8 mouse cellular contexts compared by ENCODE assay signal in genomic region chr6:122532883-122533302, GRCm38 (mm10). TPM values are rescaled to one million over a fixed set of nuclear protein-coding genes. Genes with fewer than 3 reads are reported as not detected.
DNase-seq lines count a peak whose midpoint lies in the region; ATAC-seq and TF ChIP-seq lines count a peak whose summit lies in the region.

No protein-coding gene starts in this region.

- intact Hi-C loops in gastrocnemius, postnatal 36 days (cut with DNase I) = no loop called here

- no peak overlapping the region for H3K9ac ChIP-seq in lung, embryonic 16.5 days (ENCODE audit: low read length)

- 2% methylated on average over 4 of the region's 4 CpGs for WGBS in spleen, adult 2 months
- 11% methylated on average over 4 of the region's 4 CpGs for WGBS in lung, embryonic 16.5 days

- peaks cover 4% of the 10 kb centered on the region; the same call in 1 of the 2 replicates for H3K4me1 ChIP-seq in spleen, adult 2 months (ENCODE audit: control insufficient read depth, insufficient read depth, insufficient read length)
- H3K4me1 ChIP-seq in embryonic fibroblast, embryonic 13.5 days (ENCODE audit: control insufficient read depth, insufficient read depth, low read length) = peaks cover 7% of the 10 kb centered on the region; the same call in 1 of the 2 replicates
- peaks cover 5% of the 10 kb centered on the region; the same call in 1 of the 2 replicates for H3K4me1 ChIP-seq in lung, embryonic 16.5 days (replicated peaks; ENCODE audit: control insufficient read depth, insufficient read depth, low read length)

- ATAC-seq in lung, embryonic 16.5 days (ENCODE audit: low read depth) = peak; percentile 60; the same call in 1 of the 2 replicates

- no peak for TF ChIP-seq CTCF in spleen, adult 2 months (IDR thresholded peaks at IDR 0.05; ENCODE audit: extremely low read depth, insufficient read depth, insufficient read length, insufficient replicate concordance)
- no peak for TF ChIP-seq CTCF in embryonic fibroblast, embryonic 13.5 days (IDR thresholded peaks at IDR 0.05; ENCODE audit: borderline replicate concordance, insufficient read depth, low read length)

- H3K4me2 ChIP-seq in lung, embryonic 16.5 days (ENCODE audit: low read depth, low read length) = peak overlapping the region; percentile 39

- H3K4me3 ChIP-seq in spleen, adult 2 months (ENCODE audit: extremely low read depth, insufficient read depth, insufficient read length) = peak overlapping the region; percentile 20; the same call in 1 of the 2 replicates
- no peak overlapping the region for H3K4me3 ChIP-seq in embryonic fibroblast, embryonic 13.5 days (ENCODE audit: insufficient read depth, low read length)
- H3K4me3 ChIP-seq in lung, embryonic 16.5 days (ENCODE audit: low read length) = peak overlapping the region; percentile 6; the same call in 1 of the 2 replicates

- no peak for TF ChIP-seq POLR2A in spleen, adult 2 months (IDR thresholded peaks at IDR 0.05; ENCODE audit: low read depth, low read length)
- no peak for TF ChIP-seq POLR2A in embryonic fibroblast, embryonic 13.5 days (IDR thresholded peaks at IDR 0.05; ENCODE audit: low read depth, low read length)

- H3K36me3 ChIP-seq in spleen, adult 2 months (ENCODE audit: control insufficient read depth, insufficient read depth, low read length) = no peaks in the 10 kb centered on the region
- H3K36me3 ChIP-seq in lung, embryonic 16.5 days (ENCODE audit: control insufficient read depth, insufficient read depth, low read length) = no peaks in the 10 kb centered on the region

- DNase-seq in spleen, adult 2 months (ENCODE audit: low read depth in 1 of 2, low spot score in 2 of 2) = peak; percentile 22 to 28
- no peak for DNase-seq in spleen, postnatal 14 days (ENCODE audit: low spot score in 2 of 2)
- DNase-seq in kidney, adult 18-20 months = peak; percentile 73
- peak; percentile 28 for DNase-seq in retina, postnatal 1 day
- DNase-seq in gastrocnemius, postnatal 36 days = no peak
- no peak for DNase-seq in urinary bladder, postnatal 10 days (ENCODE audit: low spot score)

- no peaks in the 10 kb centered on the region for H3K27me3 ChIP-seq in spleen, adult 2 months (ENCODE audit: control insufficient read depth, insufficient read depth, low read length)
- H3K27me3 ChIP-seq in lung, embryonic 16.5 days (ENCODE audit: control insufficient read depth, insufficient read depth, low read depth, low read length) = no peaks in the 10 kb centered on the region

- H3K27ac ChIP-seq in spleen, adult 2 months (ENCODE audit: insufficient read depth, low read length) = no peak overlapping the region
- 0 out of 2 replicates have a peak overlapping the region, but pooled peaks have one; percentile 23 for H3K27ac ChIP-seq in embryonic fibroblast, embryonic 13.5 days (ENCODE audit: insufficient read depth, low read length)
- no peak overlapping the region for H3K27ac ChIP-seq in lung, embryonic 16.5 days (ENCODE audit: low read length)

- H3K9me3 ChIP-seq in lung, embryonic 16.5 days (ENCODE audit: control insufficient read depth, low read length) = no peaks in the 10 kb centered on the region

RNA-seq across cellular contexts. Expression of gene Aicda, which starts 20.7 kb away (rescaled TPM):
- 0.20 and 0.38 TPM in 2 replicates for polyA plus RNA-seq in spleen, adult 2 months (2012; rRNA removed)
- not detected in 2 replicates for polyA plus RNA-seq in embryonic fibroblast, embryonic 13.5 days (2011; ENCODE audit: insufficient read length, low read depth, missing spikeins)
- polyA plus RNA-seq in lung, embryonic 16.5 days (2015; fragmentation: Nextera tagmentation; extraction: Ambion mirVana) = not detected in 2 replicates
- not detected for total RNA-seq in gastrocnemius, postnatal 36 days (2021)

RNA-seq across cellular contexts. Expression of gene Mfap5, which starts 27.2 kb away (rescaled TPM):
- polyA plus RNA-seq in spleen, adult 2 months (2012; rRNA removed) = 11.7 and 13.3 TPM in 2 replicates
- polyA plus RNA-seq in embryonic fibroblast, embryonic 13.5 days (2011; ENCODE audit: insufficient read length, low read depth, missing spikeins) = 66.5 and 67.6 TPM in 2 replicates
- 26.4 and 31.6 TPM in 2 replicates for polyA plus RNA-seq in lung, embryonic 16.5 days (2015; fragmentation: Nextera tagmentation; extraction: Ambion mirVana)
- total RNA-seq in gastrocnemius, postnatal 36 days (2021) = 10 to 100 TPM; 36.4 to 38.2 TPM

RNA-seq across cellular contexts. Expression of gene Rimklb, which starts 34.3 kb away (rescaled TPM):
- polyA plus RNA-seq in spleen, adult 2 months (2012; rRNA removed) = not detected in 2 replicates
- 0.97 and 1.3 TPM in 2 replicates for polyA plus RNA-seq in embryonic fibroblast, embryonic 13.5 days (2011; ENCODE audit: insufficient read length, low read depth, missing spikeins)
- 7.5 and 8.3 TPM in 2 replicates for polyA plus RNA-seq in lung, embryonic 16.5 days (2015; fragmentation: Nextera tagmentation; extraction: Ambion mirVana)
- under 1 TPM in 1 of 2 experiments, not detected in 1; 0.79 TPM for total RNA-seq in gastrocnemius, postnatal 36 days (2021)

Comparison
In these comparisons a context has a peak if more than half of its experiments do, and no peak if none do; other contexts are left out.
1. DNase-seq: peak in spleen, adult 2 months (2 of 2), kidney, adult 18-20 months (single experiment) and retina, postnatal 1 day (single experiment); none in spleen, postnatal 14 days (0 of 2), gastrocnemius, postnatal 36 days (0 of 2) and urinary bladder, postnatal 10 days (single experiment).